Mouse (Mus musculus): ENCODE data around the gene Ggcx.

Gene Ggcx

DNA sequence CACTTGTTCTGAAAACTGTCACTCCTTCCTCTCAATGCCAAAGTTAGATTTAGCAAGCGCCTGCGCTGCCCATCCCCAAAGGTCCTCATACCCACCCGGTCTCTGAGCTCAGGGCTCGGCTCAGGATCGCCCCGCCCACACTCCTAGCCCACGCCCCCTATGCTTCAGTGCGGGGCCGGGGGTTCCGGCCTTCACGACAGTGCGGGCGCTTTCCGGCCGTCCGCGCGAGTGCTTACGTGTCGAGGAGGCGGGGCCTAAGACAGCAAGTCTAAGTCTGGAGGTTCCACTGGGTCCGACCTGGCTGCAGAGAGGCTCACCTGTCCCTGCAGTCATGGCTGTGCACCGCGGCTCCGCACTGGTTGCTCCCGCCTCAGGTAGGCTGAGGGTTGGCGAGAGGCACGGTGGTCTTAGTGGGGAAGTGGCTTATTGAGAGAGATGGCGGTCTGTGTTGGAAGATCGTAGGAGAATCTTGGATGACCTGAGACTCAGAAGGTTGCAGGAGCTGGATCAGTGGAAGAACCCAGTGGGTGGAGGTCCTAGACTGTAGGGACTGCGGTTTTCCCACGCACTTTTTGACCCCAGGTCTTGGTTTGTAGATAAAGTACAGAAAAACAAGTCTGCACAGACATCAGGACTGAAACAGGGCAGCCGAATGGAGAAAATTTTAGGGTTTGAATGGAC is at the start of gene Ggcx:
Ggcx (plus strand) TSS at position 233 of the 681 bp plus-strand sequence.
- DNase-seq (ENCODE audit: low read depth, low spot score), result peak; percentile 96
- Histone ChIP-seq H3K36me3 (ENCODE audit: control insufficient read depth, insufficient read depth, low read length, poor library complexity, severe bottlenecking) (no peaks in the 10 kb centered on the region), H3K27me3 (ENCODE audit: control insufficient read depth, insufficient read depth, low read length, poor library complexity, severe bottlenecking) (no peaks in the 10 kb centered on the region)

DNA sequence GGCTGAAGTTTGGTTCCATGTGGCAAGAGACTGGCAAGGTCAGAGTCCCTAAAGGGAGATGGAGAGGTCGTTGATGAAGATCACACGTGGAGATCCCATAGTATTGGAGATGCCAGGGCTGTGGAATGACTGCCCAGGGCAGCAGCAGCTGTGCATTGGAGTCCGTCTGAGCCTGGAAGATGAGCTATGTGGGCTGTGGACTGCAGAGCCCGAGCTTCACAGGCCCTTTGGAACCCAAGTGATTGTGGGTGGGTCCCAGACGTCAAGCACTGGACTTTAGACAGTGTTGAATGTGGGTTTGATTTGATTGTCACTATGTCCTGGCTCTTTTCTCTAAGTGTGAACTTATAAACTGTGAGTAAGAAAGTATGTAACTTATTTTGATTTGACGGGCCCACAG is 49.1 kb upstream of the Ggcx start:
- Histone ChIP-seq H3K27me3 (ENCODE audit: control insufficient read depth, insufficient read depth, low read length, poor library complexity, severe bottlenecking) (no peaks in the 10 kb centered on the region), H3K36me3 (ENCODE audit: control insufficient read depth, insufficient read depth, low read length, poor library complexity, severe bottlenecking) (no peaks in the 10 kb centered on the region; the same call in 1 of the 2 replicates)
- no peak for DNase-seq (ENCODE audit: low read depth, low spot score)

GRCm38 (mm10) chr6:72366304-72366703 is 47.8 kb upstream of the Ggcx start:
- no peak for DNase-seq (ENCODE audit: low read depth, low spot score)
- Histone ChIP-seq H3K36me3 (ENCODE audit: control insufficient read depth, insufficient read depth, low read length, poor library complexity, severe bottlenecking) (no peaks in the 10 kb centered on the region; the same call in 1 of the 2 replicates), H3K27me3 (ENCODE audit: control insufficient read depth, insufficient read depth, low read length, poor library complexity, severe bottlenecking) (no peaks in the 10 kb centered on the region)

DNA sequence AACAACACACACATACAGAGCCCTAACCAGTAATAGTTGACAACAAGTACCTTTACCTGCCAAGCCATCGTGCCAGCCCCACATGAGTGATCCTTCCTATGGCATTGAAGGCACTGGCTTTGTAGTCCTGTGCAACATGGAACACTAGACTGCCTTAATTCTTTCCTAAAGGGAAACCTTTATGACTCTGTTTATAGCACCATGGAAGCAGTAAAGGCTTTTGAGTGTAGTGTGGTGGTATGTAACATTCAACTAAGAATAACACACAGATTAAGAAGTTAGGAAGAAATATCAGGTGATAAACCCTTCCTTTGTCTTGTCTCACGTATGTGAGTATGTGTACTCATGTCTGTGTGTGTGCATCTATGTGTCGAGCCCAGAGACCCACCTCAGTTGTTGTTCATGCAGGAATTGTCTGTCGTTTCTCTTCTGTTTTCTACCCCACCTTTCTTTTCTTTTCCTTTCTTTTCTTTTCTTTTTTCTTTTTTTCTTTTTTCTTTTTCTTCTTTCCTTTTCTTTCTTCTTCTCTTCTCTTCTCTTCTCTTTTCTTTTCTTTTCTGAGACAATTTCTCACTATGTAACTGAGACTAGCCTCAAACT is 47.2 kb upstream of the Ggcx start, which contains the start of gene Rnf181:
Rnf181 (minus strand) TSS at position 113 of the 600 bp plus-strand sequence.
- no peaks in the 10 kb centered on the region for H3K27me3 ChIP-seq (ENCODE audit: control insufficient read depth, insufficient read depth, low read length, poor library complexity, severe bottlenecking)
- DNase-seq (ENCODE audit: low read depth, low spot score), result no peak
- H3K36me3 ChIP-seq (ENCODE audit: control insufficient read depth, insufficient read depth, low read length, poor library complexity, severe bottlenecking), result no peaks in the 10 kb centered on the region

- Histone ChIP-seq H3K27me3 (ENCODE audit: control insufficient read depth, insufficient read depth, low read length, poor library complexity, severe bottlenecking) (no peaks in the 10 kb centered on the region), H3K36me3 (ENCODE audit: control insufficient read depth, insufficient read depth, low read length, poor library complexity, severe bottlenecking) (no peaks in the 10 kb centered on the region)
- no peak for DNase-seq (ENCODE audit: low read depth, low spot score)
Measured at GRCm38 (mm10) chr6:72367460-72367974, 46.6 kb upstream of the Ggcx start.

- Histone ChIP-seq H3K36me3 (ENCODE audit: control insufficient read depth, insufficient read depth, low read length, poor library complexity, severe bottlenecking) (no peaks in the 10 kb centered on the region), H3K27me3 (ENCODE audit: control insufficient read depth, insufficient read depth, low read length, poor library complexity, severe bottlenecking) (no peaks in the 10 kb centered on the region)
- DNase-seq (ENCODE audit: low read depth, low spot score), result no peak
Measured at GRCm38 (mm10) chr6:72369557-72369956, 44.6 kb upstream of the Ggcx start.

- no peaks in the 10 kb centered on the region for H3K27me3 ChIP-seq (ENCODE audit: control insufficient read depth, insufficient read depth, low read length, poor library complexity, severe bottlenecking)
- H3K36me3 ChIP-seq (ENCODE audit: control insufficient read depth, insufficient read depth, low read length, poor library complexity, severe bottlenecking), result no peaks in the 10 kb centered on the region
- no peak for DNase-seq (ENCODE audit: low read depth, low spot score)
Measured at GRCm38 (mm10) chr6:72370091-72370490, 44.0 kb upstream of the Ggcx start.

- Histone ChIP-seq H3K36me3 (ENCODE audit: control insufficient read depth, insufficient read depth, low read length, poor library complexity, severe bottlenecking) (no peaks in the 10 kb centered on the region), H3K27me3 (ENCODE audit: control insufficient read depth, insufficient read depth, low read length, poor library complexity, severe bottlenecking) (no peaks in the 10 kb centered on the region)
- no peak for DNase-seq (ENCODE audit: low read depth, low spot score)
Measured at GRCm38 (mm10) chr6:72371147-72371546, 43.0 kb upstream of the Ggcx start.

DNA sequence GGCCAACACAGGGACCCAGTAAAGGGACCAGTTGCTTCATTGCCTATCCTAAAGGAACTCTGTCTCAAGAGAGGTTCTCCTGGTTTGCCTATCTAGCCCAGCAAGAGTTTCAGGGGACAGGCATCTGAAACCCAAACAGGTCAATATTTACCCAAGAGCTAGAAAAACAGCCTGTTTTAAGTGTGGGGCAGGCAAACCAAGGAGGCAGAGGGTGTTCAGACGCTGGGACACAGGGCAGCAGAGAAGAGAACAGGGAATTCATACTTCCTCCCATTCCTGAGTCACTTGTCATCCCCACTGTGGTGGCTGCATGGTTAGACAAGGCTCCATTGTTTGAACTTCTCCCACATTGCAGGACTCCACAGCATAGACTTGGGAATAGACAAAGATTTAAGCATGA is 42.5 kb upstream of the Ggcx start:
- DNase-seq (ENCODE audit: low read depth, low spot score), result no peak
- Histone ChIP-seq H3K27me3 (ENCODE audit: control insufficient read depth, insufficient read depth, low read length, poor library complexity, severe bottlenecking) (no peaks in the 10 kb centered on the region), H3K36me3 (ENCODE audit: control insufficient read depth, insufficient read depth, low read length, poor library complexity, severe bottlenecking) (no peaks in the 10 kb centered on the region)

GRCm38 (mm10) chr6:72373184-72373583 is 40.9 kb upstream of the Ggcx start:
- no peaks in the 10 kb centered on the region for H3K27me3 ChIP-seq (ENCODE audit: control insufficient read depth, insufficient read depth, low read length, poor library complexity, severe bottlenecking)
- DNase-seq (ENCODE audit: low read depth, low spot score), result no peak
- H3K36me3 ChIP-seq (ENCODE audit: control insufficient read depth, insufficient read depth, low read length, poor library complexity, severe bottlenecking), result no peaks in the 10 kb centered on the region

- no peaks in the 10 kb centered on the region for H3K27me3 ChIP-seq (ENCODE audit: control insufficient read depth, insufficient read depth, low read length, poor library complexity, severe bottlenecking)
- no peak for DNase-seq (ENCODE audit: low read depth, low spot score)
Measured at GRCm38 (mm10) chr6:72374206-72374605, 39.9 kb upstream of the Ggcx start.

DNA sequence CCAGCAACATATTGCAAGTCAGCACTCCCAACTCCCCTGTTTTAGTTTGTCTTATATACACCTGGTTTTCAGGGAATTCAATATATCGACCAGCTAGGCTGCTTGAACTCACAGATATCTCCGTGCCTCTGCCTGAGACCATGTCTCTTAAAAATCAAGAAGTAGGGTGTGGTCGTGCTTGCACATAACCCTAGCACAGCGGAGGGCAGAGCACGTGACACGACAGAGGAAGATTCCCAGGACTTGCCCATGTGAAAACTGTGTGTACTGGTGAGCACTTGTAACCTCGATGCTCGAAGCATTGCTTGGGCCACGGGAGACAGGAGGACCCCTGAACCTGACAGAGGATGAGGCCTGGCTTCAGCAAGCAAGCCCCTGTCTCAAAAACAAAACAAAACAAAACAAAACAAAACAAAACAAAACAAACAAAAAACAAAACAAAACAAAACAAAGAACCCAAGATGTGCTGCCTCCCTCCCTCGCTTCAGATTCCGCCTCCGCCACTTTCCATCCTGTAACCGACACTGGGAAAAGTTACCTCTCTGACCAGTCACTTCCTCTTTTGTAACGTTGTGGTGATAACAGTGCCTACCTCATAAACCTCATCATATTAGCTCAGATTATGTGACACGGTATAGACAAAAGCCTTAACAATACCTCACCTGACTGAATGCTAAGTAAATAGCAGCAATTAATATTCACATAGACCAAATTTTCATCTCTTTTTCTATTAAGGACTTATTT is 39.1 kb upstream of the Ggcx start:
- Histone ChIP-seq H3K27me3 (ENCODE audit: control insufficient read depth, insufficient read depth, low read length, poor library complexity, severe bottlenecking) (no peaks in the 10 kb centered on the region), H3K36me3 (ENCODE audit: control insufficient read depth, insufficient read depth, low read length, poor library complexity, severe bottlenecking) (no peaks in the 10 kb centered on the region)
- peak; percentile 70 for DNase-seq (ENCODE audit: low read depth, low spot score)

More at GRCm38 (mm10) chr6:72374206-72374605, 39.9 kb upstream of the Ggcx start:
- no peaks in the 10 kb centered on the region for H3K36me3 ChIP-seq (ENCODE audit: control insufficient read depth, insufficient read depth, low read length, poor library complexity, severe bottlenecking)

GRCm38 (mm10) chr6:72378510-72379234 is 35.4 kb upstream of the Ggcx start:
- DNase-seq (ENCODE audit: low read depth, low spot score), result no peak
- H3K27me3 ChIP-seq (ENCODE audit: control insufficient read depth, insufficient read depth, low read length, poor library complexity, severe bottlenecking), result no peaks in the 10 kb centered on the region
- no peaks in the 10 kb centered on the region for H3K36me3 ChIP-seq (ENCODE audit: control insufficient read depth, insufficient read depth, low read length, poor library complexity, severe bottlenecking)

DNA sequence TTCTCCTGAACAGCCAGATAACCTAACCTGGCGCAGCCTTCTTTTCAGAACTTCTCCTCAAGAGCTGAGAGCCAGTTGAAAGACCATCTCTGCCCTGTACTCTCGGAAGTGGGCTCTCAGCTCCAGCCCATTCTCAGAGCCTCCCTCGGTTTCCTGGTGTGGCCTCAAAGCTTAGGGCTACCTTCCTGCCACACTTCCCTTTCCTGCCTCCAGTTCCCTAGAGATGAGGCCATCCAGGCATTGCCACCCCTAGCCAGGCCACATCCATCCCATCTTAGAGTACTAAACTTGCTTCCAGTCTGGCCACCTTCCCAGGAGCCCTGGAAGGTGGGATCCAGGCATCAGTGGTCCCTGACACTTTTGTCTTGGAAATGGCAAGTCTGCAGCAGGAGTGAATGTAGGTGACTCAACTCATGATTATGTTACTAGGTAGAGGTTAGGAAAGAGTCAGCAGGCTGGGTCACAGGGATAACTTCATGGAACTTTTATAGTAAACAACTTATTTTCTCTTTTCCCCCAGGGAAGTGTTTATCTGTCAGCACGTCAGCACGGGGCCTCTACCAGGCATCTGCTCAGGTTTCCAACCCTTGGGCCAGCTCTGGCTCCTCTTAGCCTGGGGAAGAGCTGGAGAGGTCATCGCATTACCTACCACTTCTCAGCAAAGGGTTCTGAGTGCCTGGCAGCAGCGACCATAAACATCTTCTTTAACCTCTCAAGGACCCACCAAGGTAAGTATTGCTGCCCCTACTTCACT is 34.6 kb upstream of the Ggcx start:
- no peaks in the 10 kb centered on the region for H3K36me3 ChIP-seq (ENCODE audit: control insufficient read depth, insufficient read depth, low read length, poor library complexity, severe bottlenecking)
- no peaks in the 10 kb centered on the region for H3K27me3 ChIP-seq (ENCODE audit: control insufficient read depth, insufficient read depth, low read length, poor library complexity, severe bottlenecking)
- DNase-seq (ENCODE audit: low read depth, low spot score), result no peak

Data from splenic B cell, adult 2 months (primary cell).